Mouse (Mus musculus) naive thymus-derived CD4-positive, alpha-beta T cell, adult 2 months (primary cell): Measurements from ENCODE around the gene Gm20422.

Experiments
- DNase-seq: peaks from one replicate; pipeline ENCODE4 v3.0.0-alpha.2; 2011; ENCODE audit warnings: low read depth

Gm20422 gene

GRCm38 (mm10) chr8:69774503-69775148, at the start of gene Gm20422:
Gene Gm20422 (minus strand): TSS chr8:69774886.
- peak; percentile 97 for DNase-seq

GRCm38 (mm10) chr8:69822386-69823191, 47.9 kb upstream of the Gm20422 start, which contains the start of gene Lpar2:
Gene Lpar2 (plus strand): TSS chr8:69822429.
- DNase-seq = peak; percentile 76

- DNase-seq = peak; percentile 38
Measured at GRCm38 (mm10) chr8:69821971-69822385, 47.3 kb upstream of the Gm20422 start.

- no peak for DNase-seq
Measured at GRCm38 (mm10) chr8:69820466-69820865, 45.8 kb upstream of the Gm20422 start.

- DNase-seq = no peak
Measured at GRCm38 (mm10) chr8:69815396-69815795, 40.7 kb upstream of the Gm20422 start.

- DNase-seq = no peak
Measured at GRCm38 (mm10) chr8:69814881-69815280, 40.2 kb upstream of the Gm20422 start.

- no peak for DNase-seq
Measured at GRCm38 (mm10) chr8:69809820-69810219, 35.1 kb upstream of the Gm20422 start.

- DNase-seq = peak; percentile 65
Measured at GRCm38 (mm10) chr8:69808864-69809403, 34.2 kb upstream of the Gm20422 start.

- DNase-seq = peak; percentile 93
Measured at GRCm38 (mm10) chr8:69808094-69808863, 33.6 kb upstream of the Gm20422 start, which contains the start of gene Gmip. Gene Gmip (plus strand): TSS chr8:69808679.

GRCm38 (mm10) chr8:69807236-69807635, 32.5 kb upstream of the Gm20422 start:
- DNase-seq = no peak

GRCm38 (mm10) chr8:69805491-69805890, 30.8 kb upstream of the Gm20422 start:
- DNase-seq = no peak

GRCm38 (mm10) chr8:69805086-69805485, 30.4 kb upstream of the Gm20422 start:
- no peak for DNase-seq

GRCm38 (mm10) chr8:69804537-69804936, 29.9 kb upstream of the Gm20422 start:
- DNase-seq = no peak

- no peak for DNase-seq
Measured at GRCm38 (mm10) chr8:69803366-69803765, 28.7 kb upstream of the Gm20422 start.

- DNase-seq = no peak
Measured at GRCm38 (mm10) chr8:69802216-69802615, 27.5 kb upstream of the Gm20422 start.

- DNase-seq = no peak
Measured at GRCm38 (mm10) chr8:69801796-69802195, 27.1 kb upstream of the Gm20422 start.

GRCm38 (mm10) chr8:69799946-69800345, 25.3 kb upstream of the Gm20422 start:
- no peak for DNase-seq

- no peak for DNase-seq
Measured at GRCm38 (mm10) chr8:69799261-69799660, 24.6 kb upstream of the Gm20422 start.

GRCm38 (mm10) chr8:69797661-69798060, 23.0 kb upstream of the Gm20422 start:
- DNase-seq = no peak

- DNase-seq = no peak
Measured at GRCm38 (mm10) chr8:69796721-69797345, 22.1 kb upstream of the Gm20422 start.

GRCm38 (mm10) chr8:69794901-69795300, 20.2 kb upstream of the Gm20422 start:
- no peak for DNase-seq

GRCm38 (mm10) chr8:69794096-69794495, 19.4 kb upstream of the Gm20422 start:
- DNase-seq = no peak
